Mouse (Mus musculus): ENCODE measurements around the gene Wbp4. TPM values are rescaled to one million over a fixed set of nuclear protein-coding genes. Genes with fewer than 3 reads are reported as not detected.
"Not testable (repeated sequence)": the region's sequence is repeated elsewhere in the genome, so short reads cannot be mapped to it uniquely, and the experiment has no call there.

Wbp4 gene
- polyA plus RNA-seq, 1 experiment from 2014 or later, result 41.5 TPM

- Histone ChIP-seq H3K9ac (no peak overlapping the region), H3K4me1 (no peaks in the 10 kb centered on the region), H3K4me3 (replicated peaks) (no peak overlapping the region), H3K27ac (no peak overlapping the region), H3K4me2 (no peak overlapping the region), H3K27me3 (replicated peaks) (no peaks in the 10 kb centered on the region), H3K36me3 (no peaks in the 10 kb centered on the region), H3K9me3 (no peaks in the 10 kb centered on the region)
- WGBS, result 79% methylated on average over 9 of the region's 9 CpGs
- no peak for ATAC-seq (ENCODE audit: insufficient read depth, low FRiP score, low read depth)
Observed at GRCm38 (mm10) chr14:79444601-79445000, 36.7 kb downstream of the Wbp4 start.

- 69% methylated on average over 5 of the region's 5 CpGs for WGBS
- ATAC-seq (ENCODE audit: insufficient read depth, low FRiP score, low read depth), result no peak
- Histone ChIP-seq H3K9me3 (no peaks in the 10 kb centered on the region), H3K36me3 (no peaks in the 10 kb centered on the region), H3K4me2 (no peak overlapping the region), H3K4me3 (replicated peaks) (no peak overlapping the region), H3K9ac (no peak overlapping the region), H3K27ac (no peak overlapping the region), H3K4me1 (no peaks in the 10 kb centered on the region), H3K27me3 (replicated peaks) (no peaks in the 10 kb centered on the region)
Observed at GRCm38 (mm10) chr14:79441441-79441840, 39.9 kb downstream of the Wbp4 start.

GRCm38 (mm10) chr14:79440655-79441054 is 40.7 kb downstream of the Wbp4 start:
- H3K4me3 ChIP-seq (replicated peaks), result no peak overlapping the region
- ATAC-seq (ENCODE audit: insufficient read depth, low FRiP score, low read depth), result no peak
- H3K36me3 ChIP-seq, result no peaks in the 10 kb centered on the region
- no peak overlapping the region for H3K27ac ChIP-seq
- no peak overlapping the region for H3K9ac ChIP-seq
- no peak overlapping the region for H3K4me2 ChIP-seq
- H3K4me1 ChIP-seq, result no peaks in the 10 kb centered on the region
- WGBS, result 81% methylated on average over 2 of the region's 2 CpGs
- H3K9me3 ChIP-seq, result no peaks in the 10 kb centered on the region
- no peaks in the 10 kb centered on the region for H3K27me3 ChIP-seq (replicated peaks)

GRCm38 (mm10) chr14:79434068-79434467 is 47.3 kb downstream of the Wbp4 start:
- Histone ChIP-seq H3K4me3 (replicated peaks) (no peak overlapping the region), H3K27ac (no peak overlapping the region), H3K36me3 (no peaks in the 10 kb centered on the region), H3K27me3 (replicated peaks) (no peaks in the 10 kb centered on the region), H3K9me3 (no peaks in the 10 kb centered on the region), H3K4me2 (no peak overlapping the region), H3K9ac (no peak overlapping the region), H3K4me1 (no peaks in the 10 kb centered on the region)
- ATAC-seq (ENCODE audit: insufficient read depth, low FRiP score, low read depth), result no peak
- WGBS, result 77% methylated on average over 1 of the region's 1 CpGs

GRCm38 (mm10) chr14:79426730-79427365 is 54.5 kb downstream of the Wbp4 start:
- ATAC-seq (ENCODE audit: insufficient read depth, low FRiP score, low read depth), result peak; percentile 8; the same call in 1 of the 2 replicates
- 64% methylated on average over 8 of the region's 59 CpGs for WGBS
- Histone ChIP-seq H3K27ac (peak overlapping the region; percentile 67), H3K4me2 (peak overlapping the region; percentile 41), H3K4me3 (replicated peaks) (peak overlapping the region; percentile 42)
- H3K36me3 ChIP-seq; H3K4me1 ChIP-seq; H3K9me3 ChIP-seq; H3K9ac ChIP-seq; H3K27me3 ChIP-seq (replicated peaks): not testable (repeated sequence)

GRCm38 (mm10) chr14:79425979-79426729 is 55.2 kb downstream of the Wbp4 start, which contains the start of gene Kbtbd7:
Gene Kbtbd7, plus strand, starts transcription at chr14:79426511.
- no peaks in the 10 kb centered on the region; the same call in 1 of the 2 replicates for H3K9me3 ChIP-seq
- no peak within 1 kb of the TSS for H3K9ac ChIP-seq
- H3K27ac ChIP-seq, result peak within 1 kb of the TSS; percentile 67
- peak; percentile 99 for ATAC-seq (ENCODE audit: insufficient read depth, low FRiP score, low read depth)
- H3K4me1 ChIP-seq, result no peaks in the 10 kb centered on the region
- H3K36me3 ChIP-seq, result peaks cover 9% of the 10 kb centered on the region; the same call in 1 of the 2 replicates
- peak within 1 kb of the TSS; percentile 41 for H3K4me2 ChIP-seq
- no peaks in the 10 kb centered on the region for H3K27me3 ChIP-seq (replicated peaks)
- peak within 1 kb of the TSS; percentile 42 for H3K4me3 ChIP-seq (replicated peaks)
- under 1% methylated on average over 43 of the region's 44 CpGs for WGBS

- Histone ChIP-seq H3K36me3 (peaks cover 5% of the 10 kb centered on the region; the same call in 1 of the 2 replicates), H3K9me3 (no peaks in the 10 kb centered on the region), H3K4me3 (replicated peaks) (no peak overlapping the region), H3K9ac (no peak overlapping the region), H3K27ac (no peak overlapping the region), H3K4me1 (no peaks in the 10 kb centered on the region), H3K4me2 (no peak overlapping the region), H3K27me3 (replicated peaks) (no peaks in the 10 kb centered on the region)
- 59% methylated on average over 20 of the region's 20 CpGs for whole genome bisulfite sequencing
- no peak for ATAC-seq (ENCODE audit: insufficient read depth, low FRiP score, low read depth)
Observed at GRCm38 (mm10) chr14:79420083-79420685, 61.1 kb downstream of the Wbp4 start.

GRCm38 (mm10) chr14:79413121-79413520 is 68.2 kb downstream of the Wbp4 start:
- Histone ChIP-seq H3K9me3 (no peaks in the 10 kb centered on the region), H3K4me3 (replicated peaks) (no peak overlapping the region), H3K27ac (no peak overlapping the region), H3K4me1 (peaks cover 5% of the 10 kb centered on the region; the same call in 1 of the 2 replicates), H3K9ac (no peak overlapping the region), H3K4me2 (no peak overlapping the region), H3K36me3 (0 out of 2 replicates have a peak, but pooled peaks cover 7% of the 10 kb centered on the region), H3K27me3 (replicated peaks) (no peaks in the 10 kb centered on the region)
- 86% methylated on average over 6 of the region's 6 CpGs for WGBS
- ATAC-seq (ENCODE audit: insufficient read depth, low FRiP score, low read depth), result no peak

- Histone ChIP-seq H3K36me3 (0 out of 2 replicates have a peak, but pooled peaks cover 7% of the 10 kb centered on the region), H3K9ac (no peak overlapping the region), H3K27ac (peak overlapping the region; percentile 44; the same call in 1 of the 2 replicates), H3K4me3 (replicated peaks) (no peak overlapping the region), H3K27me3 (replicated peaks) (no peaks in the 10 kb centered on the region), H3K9me3 (no peaks in the 10 kb centered on the region), H3K4me2 (no peak overlapping the region), H3K4me1 (peaks cover 5% of the 10 kb centered on the region; the same call in 1 of the 2 replicates)
- peak; percentile 90 for ATAC-seq (ENCODE audit: insufficient read depth, low FRiP score, low read depth)
- WGBS, result 75% methylated on average over 2 of the region's 2 CpGs
Observed at GRCm38 (mm10) chr14:79410662-79411061, 70.7 kb downstream of the Wbp4 start.

Other genes with a start within 250 kb of the Wbp4 start
- not detected in 2 replicates for gene Zfp957, start 234.2 kb downstream of the Wbp4 start, polyA plus RNA-seq (2015; fragmentation: Nextera tagmentation; extraction: Ambion mirVana)
- 52.5 and 71.6 TPM in 2 replicates for gene Rgcc, start 179.9 kb downstream of the Wbp4 start, polyA plus RNA-seq (2015; fragmentation: Nextera tagmentation; extraction: Ambion mirVana)
- gene Naa16, start 90.7 kb downstream of the Wbp4 start, polyA plus RNA-seq (2015; fragmentation: Nextera tagmentation; extraction: Ambion mirVana), result 39.4 and 41.5 TPM in 2 replicates
- gene Mtrf1, start 83.7 kb downstream of the Wbp4 start, polyA plus RNA-seq (2015; fragmentation: Nextera tagmentation; extraction: Ambion mirVana), result 9.4 and 11.0 TPM in 2 replicates
- gene Kbtbd7, start 55.0 kb downstream of the Wbp4 start, polyA plus RNA-seq (2015; fragmentation: Nextera tagmentation; extraction: Ambion mirVana), result 10.8 and 11.0 TPM in 2 replicates
- 2.7 and 3.7 TPM in 2 replicates for gene Kbtbd6, start 29.7 kb downstream of the Wbp4 start, polyA plus RNA-seq (2015; fragmentation: Nextera tagmentation; extraction: Ambion mirVana)
- 25.1 and 26.1 TPM in 2 replicates for gene Elf1, start 326 bp downstream of the Wbp4 start, polyA plus RNA-seq (2015; fragmentation: Nextera tagmentation; extraction: Ambion mirVana)
- 105 and 111 TPM in 2 replicates for gene Sugt1, start 106.2 kb upstream of the Wbp4 start, polyA plus RNA-seq (2015; fragmentation: Nextera tagmentation; extraction: Ambion mirVana)
- 1.9 and 2.3 TPM in 2 replicates for gene Cnmd, start 180.7 kb upstream of the Wbp4 start, polyA plus RNA-seq (2015; fragmentation: Nextera tagmentation; extraction: Ambion mirVana)

Measured in stomach, embryonic 15.5 days (tissue).